Mouse (Mus musculus) cortical plate, adult 2 months (tissue): ENCODE measurements at regions not wholly inside any gene's neighbourhood (a gene's known extent, or its start where the extent isn't known, plus 50 kb on each side); places are given as distances from the start of the nearest gene placed in this dataset.

Experiments
- CTCF ChIP-seq: fragments of 200-500 bp; IDR thresholded peaks from 2 replicates; pipeline ENCODE4 v1.5.1; 2011; ENCODE audit warnings: mild to moderate bottlenecking, control low read depth, low read length; ENCODE audit not compliant: insufficient read depth; ENCODE audit errors: extremely low read depth
- POLR2A ChIP-seq: fragments of 200-500 bp; IDR thresholded peaks from 2 replicates; pipeline ENCODE4 v1.6.1; 2011; ENCODE audit warnings: mild to moderate bottlenecking, low read length, control low read depth; ENCODE audit not compliant: insufficient read depth; ENCODE audit errors: extremely low read depth

DNA sequence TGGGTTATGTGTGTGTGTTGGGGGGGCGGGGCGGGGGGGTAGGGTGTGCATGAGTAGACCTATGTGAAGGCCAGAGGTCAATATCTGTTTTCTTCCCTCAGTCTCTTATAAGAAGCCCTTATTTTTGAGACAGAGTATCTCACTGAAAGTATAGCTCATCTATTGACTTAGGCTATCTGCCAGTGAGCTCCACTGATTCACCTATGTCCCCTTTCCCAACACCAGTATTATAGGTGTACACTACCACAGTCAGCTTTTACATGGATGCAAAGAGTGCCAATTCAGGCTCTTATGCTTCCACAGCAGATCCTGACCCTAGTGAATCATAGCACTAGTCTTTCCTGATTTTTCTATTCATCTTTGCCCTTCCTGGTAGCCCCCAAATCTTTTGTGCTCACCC is 134.7 kb downstream of the Hsd17b3 start:
- no peak for TF ChIP-seq CTCF
- TF ChIP-seq POLR2A = no peak
